Mouse (Mus musculus): Measurements from ENCODE around the gene Mrpl2.

Mrpl2 gene

DNA sequence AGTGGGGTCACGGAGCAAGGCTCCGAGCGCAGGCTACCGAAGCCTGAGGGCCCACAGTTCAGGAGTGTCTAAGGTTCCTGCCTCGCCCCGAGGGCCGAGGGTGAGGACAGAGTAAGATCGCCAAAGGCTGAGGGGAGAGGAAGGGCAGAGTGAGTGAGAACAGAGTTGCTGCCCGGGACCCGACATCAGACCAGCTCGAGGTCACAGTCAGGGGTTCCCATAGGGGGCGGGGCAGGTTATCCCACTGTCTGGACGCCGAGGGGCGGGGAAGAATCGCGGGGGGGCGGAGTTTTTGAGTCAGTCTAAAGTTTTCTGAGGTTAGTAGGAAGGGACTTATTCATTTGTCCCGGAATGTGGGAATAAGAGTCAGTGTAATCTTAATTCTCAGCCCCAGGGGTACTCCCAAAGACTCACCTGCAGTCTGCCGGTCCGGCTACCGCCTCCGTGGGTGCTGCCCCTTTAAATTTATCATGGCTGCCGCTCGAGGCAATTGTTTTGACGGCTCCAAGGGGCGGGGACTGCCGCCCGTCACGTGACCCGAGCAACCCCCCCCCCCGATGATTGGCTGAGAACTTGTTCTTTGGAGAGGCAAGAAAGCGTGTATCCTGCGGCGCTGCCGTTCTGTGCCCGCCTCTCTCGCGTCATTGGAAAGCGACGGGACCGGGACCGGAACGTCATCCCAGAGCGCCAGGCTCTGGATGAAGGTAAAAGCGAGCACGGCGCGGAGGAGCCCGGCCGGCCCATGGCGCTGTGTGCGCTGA is at the start of gene Mrpl2, which contains the start of gene Klc4:
Mrpl2 (plus strand) TSS at position 669 of the 761 bp plus-strand sequence.
Klc4 (minus strand) TSS at position 462 of the 761 bp plus-strand sequence.
- peak; percentile 99 for DNase-seq (ENCODE audit: low read depth)

DNA sequence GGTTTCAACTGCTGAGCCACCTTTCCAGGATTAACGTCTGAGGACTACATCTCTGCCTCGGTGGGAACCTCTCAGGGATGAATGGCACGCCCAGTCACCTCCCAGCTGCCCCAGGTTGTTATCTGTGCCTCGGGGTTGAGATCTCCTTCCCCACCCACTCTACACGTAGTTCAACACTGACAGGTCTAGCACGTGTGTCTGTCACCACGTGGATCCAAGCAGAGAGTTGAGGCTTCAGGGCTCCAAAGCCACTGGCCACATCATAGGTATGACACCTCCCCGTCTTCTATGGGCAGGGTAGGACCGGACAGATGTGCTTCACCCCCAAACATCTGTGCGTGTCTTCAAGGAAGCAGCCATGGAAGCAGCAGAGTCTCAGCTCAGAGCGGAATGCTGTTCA is 48.1 kb upstream of the Mrpl2 start:
- DNase-seq (ENCODE audit: low read depth): no peak

DNA sequence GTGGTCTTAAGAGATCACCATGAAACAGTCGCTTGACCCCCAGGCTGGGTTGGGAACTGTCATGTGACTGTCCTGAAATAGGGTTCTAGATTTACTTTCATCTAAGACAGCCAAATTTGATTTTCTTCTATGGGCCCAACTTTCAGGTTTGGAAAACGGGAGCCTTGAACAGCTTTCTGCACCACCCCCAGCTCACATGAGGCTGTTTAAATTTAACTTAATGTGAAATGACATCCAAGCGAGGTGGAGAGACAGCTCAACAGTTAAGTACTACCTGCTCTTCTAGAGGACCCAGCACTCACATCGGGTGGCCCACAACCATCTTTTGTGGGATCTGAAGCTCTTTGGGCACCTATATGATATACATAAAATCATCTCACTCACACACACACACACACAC is 47.1 kb upstream of the Mrpl2 start:
- DNase-seq (ENCODE audit: low read depth): no peak

DNA sequence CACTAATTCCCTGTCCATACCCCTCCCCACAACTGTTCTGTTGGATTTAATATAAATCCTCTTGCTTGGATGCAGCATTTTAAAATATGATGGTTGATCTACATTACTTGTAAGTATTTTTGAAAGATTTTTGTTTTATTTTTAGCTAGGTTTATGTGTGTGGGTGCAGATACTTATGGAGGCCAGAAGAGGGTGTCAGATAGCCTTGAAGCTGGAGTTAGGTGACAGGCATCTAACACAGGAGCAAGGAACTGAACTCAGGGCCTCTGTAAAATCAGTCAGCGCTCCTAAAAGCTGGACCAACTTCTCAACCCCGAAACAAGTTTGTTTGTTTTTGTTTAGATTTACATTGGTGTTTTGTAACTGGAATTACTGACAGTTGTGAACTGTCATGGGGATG is 45.5 kb upstream of the Mrpl2 start:
- no peak for DNase-seq (ENCODE audit: low read depth)

DNA sequence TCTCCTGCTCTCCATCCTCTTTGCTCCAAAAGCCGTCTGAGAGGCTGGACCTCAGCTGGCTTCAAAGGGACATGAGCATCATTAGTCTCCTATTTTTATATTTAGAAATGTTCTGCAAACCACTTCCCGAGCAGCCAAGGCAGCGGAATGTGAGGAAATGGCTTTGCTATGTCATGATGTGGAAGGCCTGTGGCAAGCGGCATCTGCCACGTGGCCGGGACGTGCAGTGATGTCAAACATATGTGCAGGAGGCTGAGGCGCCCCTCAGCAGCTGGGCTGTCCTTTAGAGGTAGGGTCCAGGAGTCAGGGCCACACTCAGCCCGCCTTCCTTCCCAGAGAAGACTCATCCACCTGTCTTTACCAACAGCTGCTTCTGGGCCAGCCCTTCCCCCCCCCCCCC is 43.8 kb upstream of the Mrpl2 start:
- DNase-seq (ENCODE audit: low read depth): no peak

DNA sequence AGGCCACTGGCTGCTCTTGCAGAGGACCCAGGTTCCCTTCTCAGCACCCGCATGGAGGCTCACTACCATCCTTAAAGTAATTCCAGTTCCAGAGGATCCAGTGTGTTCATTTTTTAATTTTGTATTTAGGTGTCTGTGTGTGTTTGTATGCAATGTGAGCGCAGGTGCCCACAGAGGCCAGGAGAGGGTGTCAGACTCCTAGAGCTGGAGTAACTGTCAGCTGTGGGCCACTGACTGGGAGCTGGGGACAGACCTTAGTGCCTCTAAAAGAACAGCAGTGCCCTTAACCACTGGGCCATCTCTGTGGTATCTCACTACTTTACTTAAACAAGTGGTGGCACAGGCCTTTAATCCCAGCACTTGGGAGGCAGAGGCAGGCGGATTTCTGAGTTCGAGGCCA is 42.8 kb upstream of the Mrpl2 start:
- no peak for DNase-seq (ENCODE audit: low read depth)

DNA sequence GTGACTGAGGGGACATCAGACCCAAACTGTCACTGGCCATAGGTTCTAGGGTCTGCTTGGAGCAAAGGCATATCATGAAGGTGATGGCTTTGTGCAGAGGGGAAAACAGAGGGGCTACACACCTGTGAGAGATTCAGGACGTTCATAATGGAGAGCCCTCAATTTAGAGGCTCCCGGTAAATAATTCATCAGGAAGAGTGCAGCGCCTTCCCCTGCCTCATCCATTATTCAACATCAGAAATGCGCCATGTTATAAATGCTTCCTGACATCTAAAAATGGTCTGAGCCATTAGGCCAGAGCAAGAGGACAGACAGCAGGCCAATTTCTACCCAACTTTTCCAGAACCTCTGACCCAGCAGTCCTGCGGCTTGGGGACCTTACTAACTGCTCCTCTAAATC is 40.9 kb upstream of the Mrpl2 start:
- no peak for DNase-seq (ENCODE audit: low read depth)

DNA sequence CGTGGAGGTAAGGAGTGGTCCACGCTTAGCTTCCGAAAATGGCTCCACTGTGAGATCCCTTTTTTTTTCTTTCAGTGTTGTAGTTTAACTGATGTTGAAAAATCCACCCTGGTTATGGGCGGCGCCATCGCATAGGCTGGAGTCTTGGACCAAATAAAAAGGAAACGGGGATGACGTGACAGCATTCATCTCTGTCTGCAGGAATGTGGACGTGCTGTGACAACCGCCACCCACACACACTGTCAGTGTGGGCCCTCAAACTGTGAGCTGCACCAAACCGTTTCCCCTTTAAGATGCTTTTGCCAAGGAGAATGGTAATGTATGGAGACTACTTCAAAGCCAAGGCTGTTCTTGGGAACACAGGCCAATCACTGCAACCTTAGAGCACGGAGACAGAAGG is 40.0 kb upstream of the Mrpl2 start:
- no peak for DNase-seq (ENCODE audit: low read depth)

DNA sequence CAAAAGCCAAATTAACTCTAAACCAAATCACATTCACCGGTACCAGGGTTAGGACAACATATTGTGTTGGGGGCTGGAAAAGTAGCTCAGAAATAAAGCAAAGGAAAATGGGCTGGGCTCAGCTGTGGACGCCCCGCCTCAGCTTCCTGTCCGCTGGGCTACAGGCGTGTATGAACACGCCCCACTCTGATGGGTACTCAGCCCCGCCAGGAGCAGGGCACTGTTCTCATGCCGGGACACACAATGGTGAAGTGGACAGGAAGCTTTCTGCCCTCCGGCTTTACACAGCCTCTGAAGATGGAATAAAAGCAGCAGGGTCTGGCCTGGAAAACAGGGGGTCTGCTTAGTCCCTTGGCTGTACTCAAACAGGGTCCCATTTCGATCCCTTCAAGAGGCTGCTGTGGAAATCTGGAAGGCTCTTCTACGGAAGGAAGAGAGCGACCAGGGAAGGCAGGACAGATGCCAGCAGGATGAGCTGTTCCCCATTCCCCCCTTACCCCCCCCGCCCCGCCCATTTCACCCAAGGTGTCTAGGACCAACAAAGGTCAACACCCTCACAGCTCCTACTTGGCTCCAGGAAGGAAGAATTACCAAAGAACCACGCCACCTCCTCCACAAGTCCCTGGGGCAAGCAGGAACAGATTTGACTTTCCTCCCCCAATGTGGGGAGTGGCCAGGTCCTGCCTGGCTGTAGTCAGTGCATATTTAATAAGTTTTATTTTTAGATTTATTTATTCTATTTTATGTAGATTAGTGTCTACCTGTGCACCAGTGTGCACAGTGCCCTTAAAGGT is 36.1 kb upstream of the Mrpl2 start:
- no peak for DNase-seq (ENCODE audit: low read depth)

DNA sequence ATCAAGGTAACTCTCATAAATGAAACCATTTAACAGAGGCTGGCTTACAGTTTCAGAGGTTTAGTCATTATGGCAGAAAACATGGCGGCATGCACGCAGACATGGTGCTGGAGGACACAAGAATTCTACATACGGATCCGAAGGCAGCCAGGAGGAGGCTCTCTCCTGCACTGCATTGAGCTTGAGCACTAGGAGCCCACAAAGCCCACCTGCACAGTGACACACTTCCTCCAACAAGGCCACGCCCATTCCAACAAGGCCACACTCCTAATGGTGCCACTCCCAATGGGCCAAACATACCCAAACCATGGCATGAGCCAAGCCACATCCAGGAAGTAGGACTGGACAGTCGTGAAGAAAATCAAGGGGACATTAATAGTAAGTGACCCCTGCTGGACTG is 34.7 kb upstream of the Mrpl2 start:
- DNase-seq (ENCODE audit: low read depth): no peak

DNA sequence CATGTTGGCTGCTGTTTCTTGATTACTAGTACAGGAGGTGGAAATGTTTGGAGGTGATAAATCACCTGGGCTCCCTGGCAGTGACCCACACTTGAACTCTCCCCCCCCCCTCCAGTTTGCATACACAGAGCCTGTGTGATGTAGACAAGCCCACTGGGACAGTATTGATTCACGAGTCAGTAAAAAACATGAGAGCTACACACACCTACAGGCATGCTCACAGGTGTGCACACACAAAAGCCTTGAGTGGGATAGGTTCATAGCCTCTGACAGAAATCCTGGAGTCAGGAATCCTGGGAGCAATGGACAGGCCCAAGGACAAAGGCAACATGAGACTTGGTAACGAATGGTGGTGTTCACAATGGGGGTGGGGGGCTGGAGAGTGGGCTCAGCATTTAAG is 33.8 kb upstream of the Mrpl2 start:
- no peak for DNase-seq (ENCODE audit: low read depth)

DNA sequence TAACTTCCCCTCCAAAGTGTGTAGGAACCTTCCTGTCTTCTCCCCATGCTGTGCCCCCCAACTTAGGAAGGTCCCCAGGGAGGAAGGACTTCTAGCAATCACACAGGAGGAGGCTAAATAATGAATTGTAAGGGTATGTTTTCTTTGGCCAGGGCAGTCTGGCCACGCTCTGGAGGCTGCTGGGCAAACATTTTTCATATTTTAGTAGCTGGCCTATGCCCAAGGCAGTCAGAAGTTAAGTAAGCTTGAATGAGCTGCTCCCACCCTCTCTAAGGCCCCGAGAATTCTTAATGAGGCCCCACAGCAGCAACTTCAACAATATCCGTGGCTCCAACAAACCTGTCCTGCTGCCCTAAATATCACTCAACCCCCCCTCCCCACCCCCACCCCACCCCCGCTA is 33.2 kb upstream of the Mrpl2 start:
- DNase-seq (ENCODE audit: low read depth): no peak

DNA sequence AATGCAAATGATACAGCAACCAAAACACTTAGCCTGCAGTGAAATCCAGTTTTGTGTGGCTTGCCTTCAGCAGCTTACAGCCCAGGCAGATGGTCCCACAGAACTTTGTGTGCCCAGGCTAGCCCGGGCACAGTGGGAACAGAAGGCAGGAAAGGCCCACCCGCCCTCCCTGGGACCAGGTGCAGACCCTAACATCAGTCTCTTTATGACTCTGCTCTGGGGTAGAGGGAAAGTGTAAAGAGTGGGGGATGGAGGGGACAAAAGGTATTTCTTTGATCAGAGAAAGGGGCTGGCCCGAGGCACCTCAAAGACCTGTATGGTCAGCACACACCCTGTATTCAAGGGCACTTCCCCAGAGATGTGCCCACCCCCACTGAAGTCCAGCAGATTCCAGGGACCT is 32.8 kb upstream of the Mrpl2 start:
- DNase-seq (ENCODE audit: low read depth): no peak

DNA sequence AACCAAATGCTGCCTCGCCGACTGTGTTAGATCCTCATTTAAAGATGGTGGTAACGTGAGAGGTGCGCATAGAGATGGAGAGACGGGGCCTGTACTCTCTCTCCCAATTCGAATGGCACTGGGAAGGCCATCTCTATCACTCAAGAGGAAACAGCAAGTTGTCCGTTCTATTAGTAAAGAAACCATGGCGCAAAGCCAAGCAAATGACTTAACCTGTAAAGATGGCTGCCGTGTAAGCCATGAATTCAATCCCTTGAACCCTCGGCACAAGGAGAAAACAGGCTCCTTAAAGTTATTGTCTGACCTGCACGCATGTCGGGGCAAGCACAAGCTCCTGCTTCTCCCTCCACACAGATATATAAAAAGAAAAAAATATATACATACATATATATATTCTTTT is 28.2 kb upstream of the Mrpl2 start:
- DNase-seq (ENCODE audit: low read depth): no peak

DNA sequence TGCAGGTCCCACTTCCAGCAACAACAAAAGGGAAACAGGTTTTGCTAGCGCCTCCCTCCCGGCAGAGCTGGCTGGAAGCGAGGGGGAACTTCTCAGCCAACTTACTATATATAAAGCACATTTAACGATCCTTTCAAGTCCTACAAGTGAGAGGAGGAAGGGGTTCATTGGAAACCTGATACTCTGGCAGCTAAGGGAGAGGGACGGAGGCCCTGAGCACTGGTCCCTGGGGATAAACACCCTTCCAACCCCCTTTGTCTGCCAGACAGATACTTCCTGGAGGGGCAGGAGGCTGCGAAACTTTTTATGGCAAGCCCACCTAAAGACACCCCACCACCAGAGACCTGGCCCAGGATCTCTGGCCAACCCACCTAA is 27.6 kb upstream of the Mrpl2 start:
- no peak for DNase-seq (ENCODE audit: low read depth)

DNA sequence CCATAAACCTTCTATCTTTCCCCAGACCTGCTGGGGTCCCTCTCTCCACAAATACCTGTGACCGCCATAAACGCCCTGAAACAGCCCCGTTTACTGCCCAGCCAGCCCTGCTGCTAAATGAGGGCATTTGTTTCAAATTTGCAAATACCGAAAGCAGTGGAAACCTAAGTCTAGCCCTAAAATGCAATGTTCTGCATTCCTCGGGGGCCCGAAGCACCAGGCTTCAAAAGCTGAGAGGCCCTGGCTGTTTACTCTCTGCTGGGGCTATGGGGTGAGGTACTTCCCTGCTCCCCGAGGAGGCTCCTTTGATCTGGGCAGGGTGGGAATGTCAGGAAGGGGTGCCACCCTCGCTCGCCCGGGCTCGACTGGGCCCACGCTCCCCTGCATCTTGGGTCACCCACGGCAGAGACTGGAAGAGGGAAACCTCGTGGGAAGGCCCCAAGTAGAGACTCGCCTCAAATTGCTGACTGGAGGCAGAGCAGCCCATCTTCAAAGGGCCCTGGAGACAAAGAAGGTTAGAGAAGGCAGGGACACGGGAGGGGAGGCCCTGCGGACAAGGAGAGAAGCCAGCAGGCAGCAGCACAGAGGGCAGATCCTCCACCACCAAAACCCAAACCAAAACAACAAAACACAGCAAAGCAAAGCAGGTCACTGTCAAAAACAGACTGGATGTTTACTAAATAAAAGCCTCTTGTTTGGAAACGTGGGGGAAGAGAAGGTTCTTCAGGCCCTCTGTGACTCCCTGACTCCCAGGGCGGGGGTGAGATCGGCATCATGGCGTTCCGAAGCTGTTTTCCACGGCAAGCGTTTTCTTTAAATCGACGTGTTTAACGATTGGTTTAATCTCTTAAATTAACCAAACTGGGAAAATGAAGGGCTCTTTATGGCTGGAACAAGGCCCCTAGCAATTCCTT is 27.0 kb upstream of the Mrpl2 start:
- no peak for DNase-seq (ENCODE audit: low read depth)

DNA sequence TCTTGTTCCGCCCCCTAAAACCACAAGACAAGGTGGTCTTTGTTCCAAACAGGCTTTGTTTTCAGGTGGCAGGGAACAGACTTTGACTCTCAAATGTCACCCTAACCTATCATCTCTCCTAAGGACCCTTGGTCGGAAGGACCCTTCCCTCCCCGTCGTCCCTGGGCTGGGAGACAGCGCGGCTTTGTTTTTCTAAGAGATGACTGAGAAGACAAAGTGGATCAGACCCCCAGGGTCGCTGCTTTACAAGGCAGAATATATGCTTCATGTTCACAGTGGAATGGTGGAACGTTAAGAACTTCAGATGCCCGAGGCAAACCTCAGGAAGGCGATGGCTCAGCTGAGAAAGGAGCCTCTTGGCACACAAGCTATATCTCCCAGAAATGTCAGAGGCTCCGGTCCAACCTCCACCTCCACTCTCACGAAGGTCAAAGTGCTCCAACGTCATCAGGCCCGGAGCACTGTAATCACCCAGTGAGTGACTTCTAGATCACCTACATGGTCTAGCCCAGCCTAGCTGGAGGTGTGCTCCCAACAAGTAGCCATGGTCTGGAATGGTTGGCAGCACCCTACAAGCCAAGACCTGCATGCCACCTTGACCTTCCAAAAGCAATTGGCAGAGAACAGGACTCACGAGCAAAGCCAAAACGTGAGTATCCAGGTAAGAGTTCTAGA is 26.2 kb upstream of the Mrpl2 start:
- no peak for DNase-seq (ENCODE audit: low read depth)

DNA sequence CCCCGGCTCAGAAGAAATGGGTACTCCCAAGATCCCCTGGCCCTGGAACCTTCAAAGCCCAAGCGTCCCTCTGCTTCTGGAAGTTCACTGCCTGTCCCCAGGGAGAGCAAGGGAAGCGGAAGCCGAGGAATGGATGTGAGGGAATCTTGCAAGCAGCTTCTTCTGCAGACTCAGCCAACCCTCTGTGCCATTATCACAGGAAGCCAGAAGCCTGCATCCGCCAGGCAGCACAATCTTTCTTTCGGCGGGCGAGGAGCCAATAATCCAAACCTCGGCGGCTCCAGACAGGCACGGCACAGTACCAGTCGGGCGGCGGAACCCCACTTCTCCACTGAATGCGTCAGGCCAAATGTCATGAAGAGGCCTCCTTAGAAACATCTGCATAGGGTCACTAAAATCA is 24.7 kb upstream of the Mrpl2 start:
- no peak for DNase-seq (ENCODE audit: low read depth)

DNA sequence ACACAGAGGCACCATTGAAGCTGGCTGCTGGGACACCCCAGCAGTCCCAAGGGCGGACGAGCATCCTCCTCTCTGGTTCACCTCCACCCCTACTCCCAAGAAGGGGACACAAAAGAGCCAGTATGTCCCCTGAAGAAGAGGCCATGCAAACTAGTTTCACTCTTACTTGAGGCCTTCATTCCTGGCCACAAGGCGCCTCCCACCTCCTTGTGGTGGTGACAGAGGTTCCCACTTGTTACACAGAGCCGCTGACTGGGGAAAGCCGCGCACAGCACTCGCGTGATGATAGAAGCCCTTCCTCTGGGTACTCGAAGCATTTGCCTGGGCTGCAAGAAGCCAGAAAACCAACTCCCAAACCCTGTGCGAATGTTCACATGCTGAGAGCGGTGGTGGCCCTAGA is 23.8 kb upstream of the Mrpl2 start:
- DNase-seq (ENCODE audit: low read depth): no peak

DNA sequence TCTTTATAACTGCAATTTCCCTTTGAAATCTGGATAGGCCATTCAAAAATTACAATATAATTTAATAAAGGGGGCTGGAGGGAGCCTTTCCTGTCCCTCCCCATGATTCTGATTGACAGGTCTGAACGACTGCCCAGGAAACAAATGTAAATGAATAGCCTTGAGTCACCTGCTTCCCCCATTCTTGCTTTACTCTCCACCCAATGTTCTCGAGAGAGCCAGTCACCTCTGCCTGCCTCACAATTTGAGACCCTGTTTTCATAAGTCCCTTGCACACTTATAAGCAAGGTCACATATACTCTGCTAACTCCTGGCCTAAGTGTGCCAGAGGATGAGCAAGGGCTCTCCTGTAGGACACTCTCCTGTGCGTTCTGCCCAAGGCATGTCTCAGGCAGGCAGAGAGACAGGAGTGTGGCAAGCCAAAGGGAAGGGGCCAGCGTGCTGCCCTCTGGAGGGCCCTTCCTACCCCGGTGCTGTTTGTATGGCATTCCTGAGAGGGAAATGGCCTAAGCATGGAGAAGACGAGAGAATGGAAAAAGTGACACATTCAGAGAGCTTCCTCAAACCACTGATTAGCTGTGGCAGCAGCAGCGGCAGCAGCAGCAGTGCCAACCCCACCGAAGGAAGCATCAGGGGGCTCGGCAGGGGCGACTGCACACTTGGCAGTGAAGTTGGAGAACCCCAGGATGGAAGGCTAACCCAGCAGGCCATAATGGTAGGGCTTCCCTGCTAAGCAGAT is 22.0 kb upstream of the Mrpl2 start:
- no peak for DNase-seq (ENCODE audit: low read depth)

DNA sequence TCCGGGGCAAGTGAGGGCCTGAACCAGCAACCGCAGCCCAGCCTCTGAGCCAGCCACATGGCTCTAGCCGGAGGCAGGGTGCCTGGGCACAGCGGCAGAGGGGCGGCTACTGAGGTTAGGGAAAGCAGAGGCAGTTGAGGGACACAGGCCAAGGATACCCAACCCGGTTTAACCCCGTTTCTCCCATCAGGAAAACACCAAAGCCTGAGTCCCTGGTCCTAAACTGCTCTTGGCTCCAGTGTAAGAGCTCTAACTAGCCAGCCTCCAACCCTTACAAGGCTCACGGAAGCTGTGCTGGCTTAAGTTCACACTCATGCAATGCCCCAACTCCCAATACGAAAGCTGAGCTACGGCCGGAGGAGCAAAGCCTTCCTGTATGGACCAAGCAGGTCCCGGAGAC is 21.4 kb upstream of the Mrpl2 start:
- DNase-seq (ENCODE audit: low read depth): no peak

Data from naive thymus-derived CD4-positive, alpha-beta T cell, adult 2 months (primary cell).